ENCODE assay signal across 11 mouse cellular contexts in genomic region chr8:70645501-70646224, GRCm38 (mm10). TPM values are rescaled to one million over a fixed set of nuclear protein-coding genes. Genes with fewer than 3 reads are reported as not detected.
DNase-seq lines count a peak whose midpoint lies in the region; TF ChIP-seq lines count a peak whose summit lies in the region.
"Had no signal": no experiment of that assay in that cellular context is flagged by ENCODE, and none has a peak within 500 bp of the region (broad histone marks: within the 10 kb centered on the region; RNA-seq: fewer than 3 reads in every experiment).

No protein-coding gene starts in this region.

- peak; percentile 70 to 74 for DNase-seq in heart, adult 18-20 months
- DNase-seq in heart, postnatal 25 days (ENCODE audit: low spot score) = no peak
- no peak for DNase-seq in embryonic facial prominence, embryonic 10.5 days (ENCODE audit: low spot score)
- peak; percentile 87 for DNase-seq in kidney, adult 2 months
- DNase-seq in lung, postnatal 10 days = peak; percentile 45
- no peak for DNase-seq in left cerebral cortex, postnatal 10 days (ENCODE audit: extremely low spot score in 1 of 2, low spot score in 2 of 2)
- no peak for DNase-seq in spleen, adult 12 weeks (ENCODE audit: low spot score)
- DNase-seq in cerebellum, adult 2 months = no peak
- DNase-seq: B cell, adult 2 months; liver, embryonic 13.5 days; thymus, adult 2 months had no signal

- H3K36me3 ChIP-seq in embryonic facial prominence, embryonic 10.5 days (replicated peaks) = peaks cover 24% of the 10 kb centered on the region
- H3K36me3 ChIP-seq in kidney, adult 2 months (ENCODE audit: control insufficient read depth, insufficient read depth, low read length) = no peaks in the 10 kb centered on the region; the same call in 1 of the 2 replicates

- TF ChIP-seq POLR2A in kidney, adult 2 months (IDR thresholded peaks at IDR 0.05; ENCODE audit: low read depth, low read length) = peak; percentile 5
- no peak for TF ChIP-seq POLR2A in cerebellum, adult 2 months (IDR thresholded peaks at IDR 0.05; ENCODE audit: borderline replicate concordance, insufficient read depth, low read length)

- H3K4me1 ChIP-seq in embryonic facial prominence, embryonic 10.5 days = peaks cover 55% of the 10 kb centered on the region
- H3K4me1 ChIP-seq in kidney, adult 2 months (ENCODE audit: control insufficient read depth, insufficient read depth, low read length) = peaks cover 45% of the 10 kb centered on the region
- H3K4me1 ChIP-seq in cerebellum, adult 2 months (ENCODE audit: control insufficient read depth, insufficient read depth, low read length) = peaks cover 7% of the 10 kb centered on the region; the same call in 1 of the 2 replicates

- H3K9me3 ChIP-seq in embryonic facial prominence, embryonic 10.5 days = no peaks in the 10 kb centered on the region
- H3K9me3 ChIP-seq: liver, embryonic 13.5 days had no signal

- 63% methylated on average over 17 of the region's 17 CpGs for WGBS in embryonic facial prominence, embryonic 10.5 days
- WGBS in kidney, adult 2 months = 16% methylated on average over 17 of the region's 17 CpGs
- WGBS in cerebellum, adult 2 months = 61% methylated on average over 17 of the region's 17 CpGs

- H3K4me3 ChIP-seq in embryonic facial prominence, embryonic 10.5 days = no peak overlapping the region
- H3K4me3 ChIP-seq in kidney, adult 2 months (ENCODE audit: insufficient read depth, low read depth, low read length) = no peak overlapping the region
- no peak overlapping the region for H3K4me3 ChIP-seq in cerebellum, adult 2 months (replicated peaks; ENCODE audit: insufficient read depth, low read depth, low read length)
- H3K4me3 ChIP-seq: liver, embryonic 13.5 days had no signal

- intact Hi-C loops in heart, postnatal 25 days (cut with DNase I) = no loop called here
- intact Hi-C loops in left cerebral cortex, postnatal 10 days (cut with DNase I) = no loop called here

- peak overlapping the region; percentile 48; the same call in 1 of the 2 replicates for H3K27ac ChIP-seq in embryonic facial prominence, embryonic 10.5 days (replicated peaks)
- H3K27ac ChIP-seq in kidney, adult 2 months (ENCODE audit: insufficient read depth, low read depth, low read length) = peak overlapping the region; percentile 10; the same call in 1 of the 2 replicates
- H3K27ac ChIP-seq in cerebellum, adult 2 months (ENCODE audit: insufficient read depth, low read length) = no peak overlapping the region

- no peak for TF ChIP-seq CTCF in kidney, adult 2 months (conservative IDR thresholded peaks at IDR 0.05; ENCODE audit: insufficient read depth, insufficient read length, low read depth, low read length)
- no peak for TF ChIP-seq CTCF in cerebellum, adult 2 months (IDR thresholded peaks at IDR 0.05; ENCODE audit: borderline replicate concordance, insufficient read depth, low read depth, low read length)

- H3K27me3 ChIP-seq in embryonic facial prominence, embryonic 10.5 days (replicated peaks; ENCODE audit: low read depth, poor library complexity, severe bottlenecking) = no peaks in the 10 kb centered on the region
- no peaks in the 10 kb centered on the region for H3K27me3 ChIP-seq in kidney, adult 2 months (replicated peaks; ENCODE audit: control insufficient read depth, insufficient read depth, low read length)
- H3K27me3 ChIP-seq in cerebellum, adult 2 months (ENCODE audit: control insufficient read depth, insufficient read depth, low read length) = no peaks in the 10 kb centered on the region
- H3K27me3 ChIP-seq: liver, embryonic 13.5 days had no signal

RNA-seq across cellular contexts. Expression of gene Gdf15, which starts 13.4 kb away (rescaled TPM):
- total RNA-seq in heart, adult 18-20 months (2021) = 1 to 10 TPM; 1.4 to 2.0 TPM
- under 1 TPM; 0.56 to 0.73 TPM for total RNA-seq in heart, postnatal 25 days (2021)
- 0.14 TPM in 1 of 2 replicates, not detected in the other for polyA plus RNA-seq in embryonic facial prominence, embryonic 10.5 days (2016; fragmentation: Nextera tagmentation; extraction: Ambion mirVana)
- polyA plus RNA-seq in kidney, adult 2 months (2012; rRNA removed) = 11.2 and 17.8 TPM in 2 replicates
- total RNA-seq in left cerebral cortex, postnatal 10 days (2021) = not detected
- 0.28 and 0.51 TPM in 2 replicates for polyA plus RNA-seq in cerebellum, adult 2 months (2012; rRNA removed)

RNA-seq across cellular contexts. Expression of gene Pgpep1, which starts 14.5 kb away (rescaled TPM):
- total RNA-seq in heart, adult 18-20 months (2021) = 10 to 100 TPM; 40.5 to 41.1 TPM
- total RNA-seq in heart, postnatal 25 days (2021) = 10 to 100 TPM; 46.8 to 47.5 TPM
- 51.8 and 52.7 TPM in 2 replicates for polyA plus RNA-seq in embryonic facial prominence, embryonic 10.5 days (2016; fragmentation: Nextera tagmentation; extraction: Ambion mirVana)
- polyA plus RNA-seq in kidney, adult 2 months (2012; rRNA removed) = 296 TPM in 2 replicates
- total RNA-seq in left cerebral cortex, postnatal 10 days (2021) = 10 to 100 TPM; 11.5 to 15.9 TPM
- polyA plus RNA-seq in cerebellum, adult 2 months (2012; rRNA removed) = 28.3 and 32.5 TPM in 2 replicates

RNA-seq across cellular contexts. Expression of gene Lsm4, which starts 27.4 kb away (rescaled TPM):
- total RNA-seq in heart, adult 18-20 months (2021) = 10 to 100 TPM; 66.7 to 73.1 TPM
- total RNA-seq in heart, postnatal 25 days (2021) = 10 to 100 TPM; 60.6 to 62.9 TPM
- polyA plus RNA-seq in embryonic facial prominence, embryonic 10.5 days (2016; fragmentation: Nextera tagmentation; extraction: Ambion mirVana) = 347 and 351 TPM in 2 replicates
- polyA plus RNA-seq in kidney, adult 2 months (2012; rRNA removed) = 106 and 120 TPM in 2 replicates
- total RNA-seq in left cerebral cortex, postnatal 10 days (2021) = 10 to 100 TPM; 68.2 to 80.4 TPM
- polyA plus RNA-seq in cerebellum, adult 2 months (2012; rRNA removed) = 113 and 117 TPM in 2 replicates

RNA-seq across cellular contexts. Expression of gene Lrrc25, which starts 29.7 kb away (rescaled TPM):
- total RNA-seq in heart, adult 18-20 months (2021) = 1 to 10 TPM; 1.6 to 2.5 TPM
- total RNA-seq in heart, postnatal 25 days (2021) = 1 to 10 TPM; 1.4 to 1.5 TPM
- polyA plus RNA-seq in embryonic facial prominence, embryonic 10.5 days (2016; fragmentation: Nextera tagmentation; extraction: Ambion mirVana) = 0.77 and 0.79 TPM in 2 replicates
- 3.2 and 3.5 TPM in 2 replicates for polyA plus RNA-seq in kidney, adult 2 months (2012; rRNA removed)
- total RNA-seq in left cerebral cortex, postnatal 10 days (2021) = 1 to 10 TPM in 1 of 2 experiments, under 1 TPM in 1; 0.94 to 1.1 TPM
- 0.30 and 0.33 TPM in 2 replicates for polyA plus RNA-seq in cerebellum, adult 2 months (2012; rRNA removed)

RNA-seq across cellular contexts. Expression of gene Ssbp4, which starts 37.0 kb away (rescaled TPM):
- total RNA-seq in heart, adult 18-20 months (2021) = 10 to 100 TPM; 29.9 to 35.7 TPM
- 10 to 100 TPM; 37.0 to 37.7 TPM for total RNA-seq in heart, postnatal 25 days (2021)
- polyA plus RNA-seq in embryonic facial prominence, embryonic 10.5 days (2016; fragmentation: Nextera tagmentation; extraction: Ambion mirVana) = 105 and 109 TPM in 2 replicates
- 84.9 and 123 TPM in 2 replicates for polyA plus RNA-seq in kidney, adult 2 months (2012; rRNA removed)
- 100 to 1,000 TPM; 236 to 250 TPM for total RNA-seq in left cerebral cortex, postnatal 10 days (2021)
- polyA plus RNA-seq in cerebellum, adult 2 months (2012; rRNA removed) = 172 and 181 TPM in 2 replicates

Comparison
In these comparisons a context has a peak if more than half of its experiments do, and no peak if none do; other contexts are left out.
1. DNase-seq: peak in heart, adult 18-20 months (2 of 2), kidney, adult 2 months (single experiment) and lung, postnatal 10 days (single experiment); none in heart, postnatal 25 days (single experiment), embryonic facial prominence, embryonic 10.5 days (single experiment), left cerebral cortex, postnatal 10 days (0 of 2), spleen, adult 12 weeks (single experiment) and cerebellum, adult 2 months (0 of 2).